Mouse (Mus musculus): ENCODE results near the gene Marveld1.

DNA sequence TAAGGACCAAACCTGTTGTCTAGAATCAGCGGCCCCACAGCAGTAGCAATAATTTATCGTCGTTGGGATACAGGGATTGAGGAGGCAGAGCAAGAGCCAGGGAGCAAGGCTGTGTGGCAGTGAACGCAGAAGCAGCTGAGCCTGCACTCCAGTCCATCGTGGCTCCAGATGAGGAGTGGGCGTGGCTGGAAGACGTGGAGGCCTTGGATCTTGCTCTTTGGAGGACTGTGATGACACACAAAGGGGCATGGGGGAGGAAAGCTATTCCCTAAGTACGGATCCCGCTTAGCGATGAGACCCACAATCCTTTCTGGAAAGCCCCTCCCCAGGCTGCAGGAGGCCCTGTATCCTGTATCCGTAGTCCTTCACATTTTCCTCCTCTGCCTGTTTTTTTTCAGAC is 50.8 kb downstream of the Marveld1 start:
- TF ChIP-seq POLR2A (IDR thresholded peaks at IDR 0.05; ENCODE audit: borderline replicate concordance, extremely low read depth, low read depth, low read length) = no peak
- TF ChIP-seq CTCF (IDR thresholded peaks at IDR 0.05; ENCODE audit: insufficient read depth, low read length) = no peak
